Mouse (Mus musculus) heart, embryonic 14.5 days (tissue): Measurements from ENCODE around the gene Cetn3. TPM values are rescaled to one million over a fixed set of nuclear protein-coding genes. Genes with fewer than 3 reads are reported as not detected.

Experiments used
- ATAC-seq: fragments of 200-750 bp; cut with Nextera tagmentation; 2 replicates; pipeline ENCODE4 v1.8.0; 2017; ENCODE audit warnings: low read depth, moderate TSS enrichment; ENCODE audit not compliant: insufficient number of reproducible peaks, insufficient read depth, low FRiP score
- H3K27ac ChIP-seq, 2 experiments: fragments of 200-500 bp in 1 of 2; fragments of 300-500 bp in 1 of 2; sonication (generic) in 1 of 2; replicated peaks in 1 of 2; 2 replicates each; pipeline ENCODE4 v1.5.1; 2012 to 2014; ENCODE audit warnings: low read depth in 2 of 2, low read length in 2 of 2, control low read depth in 1 of 2, mild to moderate bottlenecking in 1 of 2, mixed read lengths in 1 of 2; ENCODE audit not compliant: control insufficient read depth in 1 of 2, insufficient read depth in 1 of 2
- H3K27me3 ChIP-seq: fragments of 300-500 bp; sonication (generic); 2 replicates; pipeline ENCODE4 v1.6.1; 2014; ENCODE audit warnings: mild to moderate bottlenecking, low read length, control low read depth; ENCODE audit not compliant: control insufficient read depth, insufficient read depth
- H3K36me3 ChIP-seq: fragments of 300-500 bp; sonication (generic); 2 replicates; pipeline ENCODE4 v1.6.1; 2014; ENCODE audit warnings: mild to moderate bottlenecking, control low read depth, low read length, mixed read lengths; ENCODE audit not compliant: control insufficient read depth, insufficient read depth
- H3K4me1 ChIP-seq, 2 experiments: fragments of 200-500 bp in 1 of 2; fragments of 300-500 bp in 1 of 2; sonication (generic) in 1 of 2; 2 replicates each; pipeline ENCODE4 v1.6.1; 2012 to 2014; ENCODE audit warnings: low read length in 2 of 2, control low read depth in 1 of 2, mixed read lengths in 1 of 2; ENCODE audit not compliant: control insufficient read depth in 2 of 2, insufficient read depth in 2 of 2
- H3K4me2 ChIP-seq: fragments of 300-500 bp; sonication (generic); 2 replicates; pipeline ENCODE4 v1.6.1; 2014; ENCODE audit warnings: mild to moderate bottlenecking, low read length
- H3K4me3 ChIP-seq, 2 experiments: fragments of 200-500 bp in 1 of 2; fragments of 300-500 bp in 1 of 2; sonication (generic) in 1 of 2; 2 replicates each; pipeline ENCODE4 v1.5.1; 2012 to 2014; ENCODE audit warnings: low read length in 2 of 2, mild to moderate bottlenecking in 2 of 2, control low read depth in 1 of 2, low read depth in 1 of 2, moderate library complexity in 1 of 2; ENCODE audit not compliant: control insufficient read depth in 1 of 2, insufficient read depth in 1 of 2
- H3K9ac ChIP-seq: fragments of 300-500 bp; sonication (generic); 2 replicates; pipeline ENCODE4 v1.6.1; 2014; ENCODE audit warnings: mild to moderate bottlenecking, low read length
- H3K9me3 ChIP-seq: fragments of 300-500 bp; sonication (generic); 2 replicates; pipeline ENCODE4 v1.6.1; 2016; ENCODE audit warnings: low read length, control low read depth; ENCODE audit not compliant: control insufficient read depth
- WGBS: fragments of 180-500 bp; shearing (Covaris S2); extraction: QIAGEN DNeasy Blood & Tissue Kit; methylation state at CpG from one replicate; pipeline ENCODE4 v1.1.7; 2014; 5-methylcytosine and 5-hydroxymethylcytosine counted together
- polyA plus RNA-seq: library from polyadenylated mRNA; unstranded; fragments of >200 nt; fragmentation: Nextera tagmentation; extraction: Ambion mirVana; gene quantifications from 2 replicates; pipeline ENCODE4 v1.2.1, GENCODE M21; 2014

Gene Cetn3
- polyA plus RNA-seq, 1 experiment from 2014 or later, result 226 TPM

- Histone ChIP-seq H3K9me3 (no peaks in the 10 kb centered on the region), H3K27me3 (no peaks in the 10 kb centered on the region)
- ATAC-seq, result no peak
Measured at GRCm38 (mm10) chr13:81822750-81823149, 39.9 kb downstream of the Cetn3 start.

GRCm38 (mm10) chr13:81824576-81825330 is 41.9 kb downstream of the Cetn3 start:
- H3K27ac ChIP-seq, result no peak overlapping the region
- no peak for ATAC-seq
- H3K9me3 ChIP-seq, result no peaks in the 10 kb centered on the region
- H3K4me2 ChIP-seq, result no peak overlapping the region
- no peak overlapping the region for H3K9ac ChIP-seq
- H3K4me1 ChIP-seq, result no peaks in the 10 kb centered on the region
- H3K4me3 ChIP-seq, result no peak overlapping the region
- no peaks in the 10 kb centered on the region for H3K36me3 ChIP-seq
- WGBS, result 79% methylated on average over 11 of the region's 11 CpGs
- H3K27me3 ChIP-seq, result no peaks in the 10 kb centered on the region

More at GRCm38 (mm10) chr13:81822750-81823149, 39.9 kb downstream of the Cetn3 start:
- Histone ChIP-seq H3K4me2 (no peak overlapping the region), H3K4me1 (no peaks in the 10 kb centered on the region), H3K4me3 (no peak overlapping the region), H3K9ac (no peak overlapping the region), H3K27ac (no peak overlapping the region), H3K36me3 (no peaks in the 10 kb centered on the region)

GRCm38 (mm10) chr13:81828486-81828885 is 45.6 kb downstream of the Cetn3 start:
- Histone ChIP-seq H3K27me3 (no peaks in the 10 kb centered on the region), H3K9ac (no peak overlapping the region), H3K4me2 (no peak overlapping the region), H3K36me3 (no peaks in the 10 kb centered on the region), H3K27ac (no peak overlapping the region), H3K4me1 (no peaks in the 10 kb centered on the region), H3K4me3 (no peak overlapping the region), H3K9me3 (no peaks in the 10 kb centered on the region)
- 67% methylated on average over 6 of the region's 6 CpGs for whole genome bisulfite sequencing
- no peak for ATAC-seq

GRCm38 (mm10) chr13:81831838-81832237 is 49.0 kb downstream of the Cetn3 start:
- 82% methylated on average over 7 of the region's 7 CpGs for WGBS
- no peak overlapping the region for H3K9ac ChIP-seq
- ATAC-seq, result no peak
- no peaks in the 10 kb centered on the region for H3K9me3 ChIP-seq
- H3K36me3 ChIP-seq, result no peaks in the 10 kb centered on the region
- no peak overlapping the region for H3K4me3 ChIP-seq
- H3K4me2 ChIP-seq, result no peak overlapping the region
- no peaks in the 10 kb centered on the region for H3K27me3 ChIP-seq
- no peaks in the 10 kb centered on the region for H3K4me1 ChIP-seq
- H3K27ac ChIP-seq, result no peak overlapping the region

- Histone ChIP-seq H3K27ac (no peak overlapping the region), H3K4me3 (no peak overlapping the region), H3K9ac (no peak overlapping the region), H3K4me1 (no peaks in the 10 kb centered on the region), H3K36me3 (no peaks in the 10 kb centered on the region), H3K4me2 (no peak overlapping the region), H3K9me3 (no peaks in the 10 kb centered on the region), H3K27me3 (no peaks in the 10 kb centered on the region)
- ATAC-seq, result no peak
- 69% methylated on average over 8 of the region's 9 CpGs for WGBS
Measured at GRCm38 (mm10) chr13:81836386-81837177, 53.7 kb downstream of the Cetn3 start.

- no peak overlapping the region for H3K27ac ChIP-seq
- H3K9ac ChIP-seq, result no peak overlapping the region
- ATAC-seq, result no peak
- H3K27me3 ChIP-seq, result no peaks in the 10 kb centered on the region
- WGBS, result 89% methylated on average over 5 of the region's 5 CpGs
- H3K4me2 ChIP-seq, result no peak overlapping the region
- H3K4me3 ChIP-seq, result no peak overlapping the region
- H3K9me3 ChIP-seq, result no peaks in the 10 kb centered on the region
- H3K36me3 ChIP-seq, result no peaks in the 10 kb centered on the region
- H3K4me1 ChIP-seq, result no peaks in the 10 kb centered on the region
Measured at GRCm38 (mm10) chr13:81838016-81838415, 55.1 kb downstream of the Cetn3 start.

- Histone ChIP-seq H3K4me2 (no peak overlapping the region), H3K27ac (no peak overlapping the region), H3K4me3 (no peak overlapping the region), H3K27me3 (no peaks in the 10 kb centered on the region), H3K9me3 (no peaks in the 10 kb centered on the region), H3K36me3 (no peaks in the 10 kb centered on the region), H3K4me1 (no peaks in the 10 kb centered on the region), H3K9ac (no peak overlapping the region)
- no peak for ATAC-seq
Measured at GRCm38 (mm10) chr13:81838948-81839347, 56.1 kb downstream of the Cetn3 start.
